Mouse (Mus musculus) bone marrow, adult 2 months (tissue): ENCODE results near the gene Pakap. TPM values are rescaled to one million over a fixed set of nuclear protein-coding genes. Genes with fewer than 3 reads are reported as not detected.

Experiments used
- H3K27ac ChIP-seq: fragments of 200-500 bp; 2 replicates; pipeline ENCODE4 v1.5.1; 2012; ENCODE audit warnings: low read depth, mild to moderate bottlenecking, control low read depth, inconsistent platforms, low read length; ENCODE audit not compliant: control insufficient read depth, poor library complexity, insufficient read depth
- H3K4me1 ChIP-seq: fragments of 200-500 bp; 2 replicates; pipeline ENCODE4 v1.6.1; 2011; ENCODE audit warnings: low read length; ENCODE audit not compliant: control insufficient read depth, insufficient read depth
- H3K4me3 ChIP-seq: fragments of 200-500 bp; replicated peaks from 2 replicates; pipeline ENCODE3; 2011; ENCODE audit warnings: mild to moderate bottlenecking, low read depth, low read length, control low read depth; ENCODE audit not compliant: control insufficient read depth
- CTCF ChIP-seq: fragments of 200-500 bp; IDR thresholded peaks from 2 replicates; pipeline ENCODE4 v1.5.1; 2011; ENCODE audit warnings: low read length, control low read depth; ENCODE audit not compliant: control insufficient read depth, insufficient read depth
- POLR2A ChIP-seq: fragments of 200-500 bp; IDR thresholded peaks from 2 replicates; pipeline ENCODE4 v1.6.1; 2011; ENCODE audit warnings: low read depth, mild to moderate bottlenecking, control low read depth, low read length, borderline replicate concordance; ENCODE audit not compliant: control insufficient read depth
- WGBS: fragments of 180-500 bp; shearing (Covaris S2); methylation state at CpG from one replicate; pipeline ENCODE4 v1.1.7; 2018; 5-methylcytosine and 5-hydroxymethylcytosine counted together
- polyA plus RNA-seq: library from polyadenylated mRNA; stranded (reverse); fragments of >200 nt; gene quantifications from 2 replicates; pipeline ENCODE4 v1.2.4, GENCODE M21; 2011; ENCODE audit warnings: low replicate concordance; ENCODE audit not compliant: missing spikeins, insufficient read depth, insufficient read length

The Pakap gene
- polyA plus RNA-seq, 1 experiment: 1.9 TPM

DNA sequence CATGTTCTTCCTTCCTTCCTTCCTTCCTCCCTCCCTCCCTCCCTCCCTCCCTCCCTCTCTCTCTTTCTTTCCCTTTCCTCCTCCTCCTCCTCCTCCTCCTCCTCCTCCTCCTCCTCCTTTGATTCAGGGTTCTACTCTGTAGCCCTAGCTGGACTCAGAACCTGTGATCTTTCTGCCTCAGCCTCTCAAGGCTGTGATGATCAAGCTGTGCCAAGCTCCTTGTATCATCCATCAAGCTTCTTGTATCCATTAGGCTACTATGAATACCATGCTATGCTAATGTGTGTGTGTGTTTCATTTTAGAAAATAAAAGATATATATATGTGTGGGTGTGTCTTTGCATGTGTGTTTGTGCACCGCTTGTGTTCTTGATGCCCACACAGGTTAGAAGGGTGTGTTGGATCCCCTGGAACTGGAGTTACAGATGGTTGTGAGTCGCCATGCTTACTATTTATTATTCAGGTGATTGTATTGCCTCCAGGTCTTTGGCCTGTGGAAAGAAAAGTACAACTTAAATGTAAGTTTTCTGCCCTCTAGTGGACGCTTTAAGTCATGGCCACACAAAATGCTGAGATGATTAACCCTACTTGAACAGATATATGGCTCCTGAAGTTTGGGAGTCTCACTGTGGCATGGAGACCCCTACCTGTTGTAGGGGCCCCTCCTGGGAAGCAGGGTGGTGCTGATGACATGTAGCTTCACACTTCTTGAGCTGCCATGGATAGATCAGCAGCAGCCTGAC lies 359.7 kb downstream of the Pakap start:
- H3K4me3 ChIP-seq: no peak overlapping the region
- TF ChIP-seq CTCF (no peak), POLR2A (no peak)
- no peak overlapping the region for H3K27ac ChIP-seq
- H3K4me1 ChIP-seq: peaks cover 1% of the 10 kb centered on the region; the same call in 1 of the 2 replicates
- WGBS: 33% methylated on average over 3 of the region's 3 CpGs

- no peak overlapping the region for H3K27ac ChIP-seq
Observed at GRCm38 (mm10) chr4:57930559-57931170, 362.7 kb downstream of the Pakap start.

GRCm38 (mm10) chr4:57934181-57934580 lies 366.2 kb downstream of the Pakap start:
- H3K4me1 ChIP-seq: peaks cover 1% of the 10 kb centered on the region; the same call in 1 of the 2 replicates
- no peak overlapping the region for H3K4me3 ChIP-seq
- 65% methylated on average over 5 of the region's 5 CpGs for WGBS
- H3K27ac ChIP-seq: no peak overlapping the region
- TF ChIP-seq CTCF (no peak), POLR2A (no peak)

More at GRCm38 (mm10) chr4:57930559-57931170, 362.7 kb downstream of the Pakap start:
- H3K4me3 ChIP-seq: no peak overlapping the region
- WGBS: 18% methylated on average over 5 of the region's 5 CpGs
- TF ChIP-seq POLR2A: no peak
- H3K4me1 ChIP-seq: peaks cover 1% of the 10 kb centered on the region; the same call in 1 of the 2 replicates

DNA sequence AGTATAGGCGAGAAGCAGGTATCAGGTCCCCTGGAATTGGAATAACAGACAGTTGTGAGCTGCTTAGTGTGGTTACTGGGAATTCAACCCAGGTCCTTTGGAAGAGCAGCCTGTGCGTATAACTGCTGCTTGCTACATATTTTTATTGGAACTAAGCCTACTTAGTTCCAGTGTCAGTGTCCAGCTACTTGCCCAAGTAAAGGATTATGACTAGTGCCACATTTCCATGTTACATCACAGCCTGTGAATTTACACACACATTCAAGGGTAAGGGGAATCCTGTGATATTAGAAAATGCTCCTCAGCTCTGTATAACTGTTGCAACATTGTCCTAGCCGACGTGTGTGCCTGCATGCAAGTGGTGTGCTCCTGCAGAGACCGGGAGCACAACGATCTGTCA lies 369.3 kb downstream of the Pakap start:
- WGBS: 76% methylated on average over 6 of the region's 6 CpGs
- H3K27ac ChIP-seq: no peak overlapping the region
- no peak overlapping the region for H3K4me3 ChIP-seq

GRCm38 (mm10) chr4:57940631-57941030 lies 372.7 kb downstream of the Pakap start:
- Histone ChIP-seq H3K4me3 (no peak overlapping the region), H3K4me1 (no peaks in the 10 kb centered on the region), H3K27ac (no peak overlapping the region)
- no peak for TF ChIP-seq CTCF
- 75% methylated on average over 4 of the region's 4 CpGs for WGBS

More for the DNA sequence above, 369.3 kb downstream of the Pakap start:
- TF ChIP-seq CTCF: no peak
- no peak for TF ChIP-seq POLR2A
- H3K4me1 ChIP-seq: no peaks in the 10 kb centered on the region

DNA sequence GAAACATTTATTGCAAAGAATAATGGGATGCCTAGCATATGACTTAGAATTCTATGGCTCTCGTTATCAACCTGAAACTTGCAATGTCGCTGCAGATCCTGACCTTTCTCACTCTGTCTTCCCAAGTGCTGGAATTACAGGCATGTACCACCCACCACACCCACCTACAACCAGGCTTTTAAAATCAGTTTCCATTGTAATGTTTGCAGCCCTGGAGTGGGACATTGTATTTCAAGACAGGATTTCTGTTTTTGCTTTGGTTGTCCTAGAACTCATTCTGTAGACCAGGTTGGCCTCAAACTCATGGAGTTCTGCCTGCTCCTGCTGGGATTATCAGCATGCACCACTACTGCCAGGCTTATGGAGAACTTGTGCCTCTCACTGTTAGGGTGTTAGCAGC lies 374.9 kb downstream of the Pakap start:
- no peak for TF ChIP-seq POLR2A
- TF ChIP-seq CTCF: no peak
- H3K27ac ChIP-seq: no peak overlapping the region

More for the DNA sequence above, 374.9 kb downstream of the Pakap start:
- Histone ChIP-seq H3K4me3 (no peak overlapping the region), H3K4me1 (no peaks in the 10 kb centered on the region)
- 85% methylated on average over 2 of the region's 2 CpGs for WGBS

Other genes with a start within 250 kb of the Pakap start
- 1.3 TPM in 1 of 2 replicates, not detected in the other for gene Palm2, start 133.9 kb upstream of the Pakap start, polyA plus RNA-seq
- 0.31 and 4.0 TPM in 2 replicates for gene Akap2, start 149.5 kb downstream of the Pakap start, polyA plus RNA-seq